Mouse (Mus musculus): Measurements from ENCODE around the gene Clybl.

The Clybl gene

GRCm38 (mm10) chr14:122297386-122298109 is 116.0 kb downstream of the Clybl start:
- in situ Hi-C loops (cut with MboI; ENCODE audit: low sequenced_read_pairs): no loop called here

DNA sequence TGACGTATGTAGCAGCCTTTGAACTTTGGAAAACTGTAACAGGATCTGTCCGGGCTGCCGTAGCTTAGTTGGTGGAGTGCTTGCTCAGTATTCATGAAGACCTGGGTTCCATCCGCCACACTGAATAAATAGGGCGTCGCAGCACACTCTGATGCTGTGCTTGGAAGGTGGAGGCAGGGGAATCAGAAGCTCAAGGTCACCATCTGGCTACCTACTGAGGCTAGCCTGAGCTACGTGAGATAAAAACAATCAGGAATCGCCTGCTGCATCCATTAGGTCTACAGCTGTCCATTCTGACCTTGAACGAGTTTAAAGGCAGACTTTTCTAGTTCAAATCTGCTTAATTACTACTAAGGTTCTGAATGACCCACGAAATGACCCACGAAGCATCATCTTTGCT is 118.8 kb downstream of the Clybl start:
- in situ Hi-C loops (cut with MboI; ENCODE audit: low sequenced_read_pairs): no loop called here

DNA sequence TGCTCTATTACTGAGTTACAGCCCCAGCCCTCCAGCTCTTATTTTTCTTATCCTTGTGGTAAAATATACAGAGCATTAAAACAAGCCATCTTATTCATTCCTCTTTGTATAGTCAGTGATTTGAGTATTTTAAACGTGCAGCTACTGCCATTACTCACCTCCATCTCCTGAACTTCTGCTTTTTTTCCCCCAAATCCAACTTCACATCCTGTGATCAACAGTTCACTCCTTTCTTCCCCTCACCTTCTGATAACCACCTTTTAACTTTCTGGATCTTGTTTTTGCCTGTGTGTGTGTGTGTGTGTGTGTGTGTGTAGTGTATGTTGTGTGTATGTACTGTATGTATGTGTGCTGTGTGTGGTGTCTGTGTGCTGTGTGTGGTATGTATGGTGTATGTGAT is 122.3 kb downstream of the Clybl start:
- in situ Hi-C loops (cut with MboI; ENCODE audit: low sequenced_read_pairs): no loop called here

DNA sequence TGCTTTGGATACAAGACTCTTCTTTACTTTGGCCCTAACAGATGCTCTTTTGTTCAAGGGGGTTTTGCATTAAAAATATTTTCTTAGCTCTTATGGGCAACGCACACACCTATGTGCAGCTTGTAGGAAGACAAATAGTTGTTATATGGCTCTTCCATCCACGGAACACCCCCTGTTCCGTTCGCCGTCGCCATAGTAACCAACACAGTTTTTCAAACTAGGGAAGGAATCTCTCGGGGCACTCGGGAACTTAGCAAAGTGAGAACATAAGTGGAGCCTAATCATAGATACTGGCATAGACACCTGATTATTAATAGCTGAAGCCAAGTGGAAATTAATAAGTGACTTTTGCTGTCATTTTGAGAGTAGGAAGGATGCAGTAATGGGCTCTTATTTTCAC is 123.6 kb downstream of the Clybl start:
- in situ Hi-C loops (cut with MboI; ENCODE audit: low sequenced_read_pairs): no loop called here

- in situ Hi-C loops (cut with MboI; ENCODE audit: low sequenced_read_pairs): no loop called here
Measured at GRCm38 (mm10) chr14:122312415-122312814, 130.9 kb downstream of the Clybl start.

DNA sequence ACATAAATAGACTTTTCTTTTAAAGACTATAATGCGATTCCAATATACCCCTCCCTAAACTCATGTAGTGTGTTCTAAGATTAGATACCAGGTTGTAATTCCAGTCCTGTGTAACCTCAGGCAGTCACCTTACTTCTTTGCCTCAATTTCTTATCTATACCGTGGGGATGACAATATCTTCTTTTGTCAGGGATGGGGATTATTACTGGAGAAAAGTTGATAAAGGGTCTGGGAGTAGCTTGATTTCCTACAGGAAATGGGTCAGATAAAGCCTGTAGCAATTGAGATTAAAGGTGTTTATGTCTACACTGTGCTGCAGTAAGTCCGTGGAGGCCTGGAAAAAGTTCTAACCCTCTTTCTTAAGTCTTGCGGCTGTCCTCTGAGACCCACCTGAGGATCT is 131.8 kb downstream of the Clybl start:
- in situ Hi-C loops (cut with MboI; ENCODE audit: low sequenced_read_pairs): no loop called here

GRCm38 (mm10) chr14:122315743-122316142 is 134.2 kb downstream of the Clybl start:
- in situ Hi-C loops (cut with MboI; ENCODE audit: low sequenced_read_pairs): no loop called here

DNA sequence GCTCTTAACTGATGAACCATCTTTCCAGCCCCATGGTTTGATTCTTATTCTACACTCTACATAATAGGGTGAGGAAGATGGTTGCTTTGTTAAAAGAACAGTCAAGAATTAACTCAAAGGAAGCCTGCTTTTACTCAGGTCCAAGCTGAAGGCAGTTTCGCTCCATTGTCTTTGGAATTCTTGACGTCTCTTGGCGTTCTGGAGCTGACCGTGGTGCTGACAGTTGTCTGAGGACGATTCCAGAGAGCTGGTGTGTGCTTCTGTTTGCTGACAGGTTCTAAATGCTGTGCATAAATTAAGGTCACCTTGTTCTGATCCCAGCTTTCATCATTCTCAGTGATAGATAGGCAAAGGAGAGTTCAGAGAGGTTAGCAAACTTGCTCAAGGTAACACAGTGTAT is 140.6 kb downstream of the Clybl start:
- in situ Hi-C loops (cut with MboI; ENCODE audit: low sequenced_read_pairs): no loop called here

DNA sequence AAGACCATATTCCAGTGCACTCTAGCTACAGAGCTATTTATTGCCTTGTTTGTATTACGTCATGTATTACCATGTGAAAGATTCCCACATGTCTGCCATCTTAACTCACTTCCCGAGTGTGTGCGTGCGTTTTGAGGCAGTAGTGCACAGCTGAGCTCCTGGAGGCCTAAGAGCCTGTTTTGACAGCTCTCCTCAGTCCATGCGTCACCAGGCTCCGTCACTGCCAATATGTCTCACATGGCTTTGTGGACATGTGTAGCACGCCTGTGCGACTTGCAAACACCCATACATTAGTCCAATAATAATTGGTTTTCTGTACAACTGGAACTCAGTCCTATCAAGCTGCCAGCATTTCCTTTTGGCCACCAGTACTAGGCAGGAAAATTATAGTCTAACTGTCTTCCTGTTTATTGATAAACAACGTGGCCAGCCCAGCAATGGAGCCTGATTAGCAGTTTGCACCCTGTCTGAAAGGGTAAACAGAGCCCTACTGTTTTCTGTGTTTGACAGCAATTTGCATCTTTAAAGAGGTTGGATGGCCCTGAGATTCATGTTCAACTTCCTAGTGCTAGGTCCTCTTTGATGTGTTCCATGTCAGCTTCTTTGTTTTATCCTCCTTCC is 142.4 kb downstream of the Clybl start:
- in situ Hi-C loops (cut with MboI; ENCODE audit: low sequenced_read_pairs): no loop called here

DNA sequence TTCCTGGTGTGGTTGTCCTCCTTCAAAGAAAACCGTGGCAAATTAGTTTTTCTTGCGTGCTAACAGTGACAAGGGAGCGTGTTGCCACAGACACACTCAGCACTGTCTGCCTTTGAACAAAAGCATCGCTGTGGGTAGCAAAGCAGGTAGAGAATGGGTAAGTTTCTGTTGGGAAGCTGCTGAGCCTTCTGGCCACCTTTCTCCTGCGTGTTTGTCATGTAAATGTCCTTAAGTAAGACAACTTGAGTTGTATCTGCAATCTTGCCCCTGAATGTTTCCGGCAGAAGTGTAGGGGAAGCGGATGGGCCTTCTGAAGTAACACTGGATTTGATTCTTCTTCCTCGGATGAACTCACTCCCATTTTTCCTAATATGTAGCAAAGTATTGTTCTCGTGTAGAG is 148.6 kb downstream of the Clybl start:
- in situ Hi-C loops (cut with MboI; ENCODE audit: low sequenced_read_pairs): no loop called here

GRCm38 (mm10) chr14:122330716-122331115 is 149.2 kb downstream of the Clybl start:
- in situ Hi-C loops (cut with MboI; ENCODE audit: low sequenced_read_pairs): no loop called here

DNA sequence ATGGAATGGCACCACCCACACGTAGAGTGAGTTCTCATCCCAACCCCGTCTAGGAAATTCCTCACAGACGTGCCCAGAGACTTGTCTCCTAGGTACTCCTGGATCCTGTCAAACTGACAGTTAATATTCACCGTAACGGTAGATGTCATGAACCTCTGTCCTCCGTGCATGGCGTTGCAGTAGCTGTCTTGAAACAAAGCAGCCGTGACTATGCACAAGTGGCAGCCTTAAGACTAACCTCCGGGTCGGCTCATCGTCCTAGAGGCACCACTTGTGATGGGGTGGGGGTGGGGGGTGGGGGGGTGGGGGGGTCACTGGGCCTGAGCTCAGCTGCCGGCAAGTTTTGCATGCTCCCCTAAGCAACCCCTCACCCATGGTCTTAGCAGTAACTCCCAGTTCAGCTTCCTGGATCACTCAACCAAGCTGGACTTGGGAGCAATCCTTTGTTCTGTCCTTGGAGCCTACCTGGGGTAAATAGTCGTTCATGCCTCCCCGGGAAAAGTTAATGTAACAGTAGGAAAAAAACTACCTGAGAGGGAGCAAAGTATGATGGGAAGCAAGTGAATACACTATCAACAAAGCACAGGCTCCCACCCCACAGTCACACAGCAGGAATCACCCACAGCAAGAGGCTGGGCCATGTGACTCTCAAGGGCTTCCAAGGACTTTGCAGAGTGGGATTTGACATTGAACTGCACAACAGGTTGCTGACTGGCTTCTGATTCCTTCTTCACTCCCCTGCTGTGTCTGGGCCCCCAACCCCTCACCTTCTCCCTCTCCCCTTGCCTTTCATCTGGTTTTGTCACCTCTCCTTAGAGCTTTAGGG is 150.3 kb downstream of the Clybl start:
- in situ Hi-C loops (cut with MboI; ENCODE audit: low sequenced_read_pairs): no loop called here

DNA sequence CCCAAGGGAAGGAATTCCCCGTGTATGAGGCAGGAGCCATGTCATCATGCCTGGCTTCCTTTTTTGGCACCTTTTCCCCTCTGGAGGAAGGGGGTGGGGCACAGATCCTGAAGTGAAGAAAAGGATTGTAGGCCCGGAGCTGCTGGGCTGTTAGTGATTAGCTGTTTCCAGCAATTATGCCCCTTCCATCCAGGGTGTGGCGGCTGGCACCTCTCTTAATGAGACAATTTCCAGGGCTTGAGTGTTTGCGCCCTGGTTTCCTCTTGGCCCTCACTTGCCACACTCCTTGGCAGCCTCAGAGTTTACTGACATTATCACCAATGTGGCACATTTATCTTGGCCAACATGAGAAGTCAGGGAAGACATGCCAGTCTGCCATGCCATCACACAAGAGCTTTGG is 155.5 kb downstream of the Clybl start:
- in situ Hi-C loops (cut with MboI; ENCODE audit: low sequenced_read_pairs): no loop called here

- in situ Hi-C loops (cut with MboI; ENCODE audit: low sequenced_read_pairs): no loop called here
Measured at GRCm38 (mm10) chr14:122338784-122339183, 157.3 kb downstream of the Clybl start.

DNA sequence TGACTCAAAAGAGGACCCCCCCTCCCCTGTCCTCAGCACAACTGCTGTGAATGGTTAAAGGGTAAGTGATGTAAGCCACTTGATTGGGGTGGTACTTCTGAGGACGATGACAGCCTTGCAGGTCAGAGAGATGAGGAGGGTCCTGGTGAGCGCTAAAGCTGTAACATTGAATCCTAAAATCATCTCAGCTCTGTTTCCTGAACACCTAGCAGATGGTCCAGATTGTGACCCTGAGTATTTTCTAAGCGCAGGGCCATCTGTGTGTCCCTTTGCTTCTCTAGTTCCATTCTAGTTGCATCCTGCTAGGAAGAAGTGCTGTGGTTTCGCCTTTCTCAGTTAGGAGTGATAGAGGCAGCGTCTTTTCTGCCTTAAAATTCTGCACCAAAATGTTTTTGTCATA is 158.6 kb downstream of the Clybl start:
- in situ Hi-C loops (cut with MboI; ENCODE audit: low sequenced_read_pairs): no loop called here

DNA sequence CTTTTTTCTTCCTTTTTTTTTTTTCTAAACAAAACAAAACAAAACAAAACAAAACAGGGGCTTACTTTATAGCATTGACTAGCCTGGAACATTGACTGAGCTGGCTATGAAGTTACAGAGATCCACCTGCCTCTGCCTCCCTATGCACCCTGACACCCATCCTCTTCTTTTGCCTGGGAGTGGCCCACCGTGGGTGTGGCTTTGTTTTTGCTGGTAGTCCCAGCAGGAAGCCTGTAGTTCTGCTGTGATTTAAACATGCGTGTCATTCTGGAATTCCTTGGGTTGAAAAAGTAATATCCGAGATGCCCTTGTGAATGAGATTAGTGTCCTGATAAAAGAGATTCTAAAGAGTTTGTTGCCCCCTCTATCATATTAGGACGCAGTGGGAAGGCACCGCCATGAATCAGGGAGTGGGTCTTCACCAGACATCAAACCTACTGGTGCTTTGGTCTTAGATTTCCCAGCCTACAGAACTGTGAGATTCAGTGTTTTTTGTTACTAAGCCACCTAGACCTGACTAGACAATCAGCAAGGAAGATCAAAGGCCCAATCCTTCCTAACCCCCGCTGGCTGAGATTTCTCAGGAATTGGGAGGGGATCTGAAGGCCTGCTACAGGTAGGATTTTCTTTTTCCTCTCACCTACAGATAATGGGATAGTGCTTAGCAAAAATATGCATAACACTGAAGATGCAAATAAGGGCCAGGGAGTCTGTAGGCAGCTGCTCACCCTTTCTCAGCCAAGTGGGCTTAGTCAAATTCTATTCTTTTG is 160.3 kb downstream of the Clybl start:
- in situ Hi-C loops (cut with MboI; ENCODE audit: low sequenced_read_pairs): no loop called here

DNA sequence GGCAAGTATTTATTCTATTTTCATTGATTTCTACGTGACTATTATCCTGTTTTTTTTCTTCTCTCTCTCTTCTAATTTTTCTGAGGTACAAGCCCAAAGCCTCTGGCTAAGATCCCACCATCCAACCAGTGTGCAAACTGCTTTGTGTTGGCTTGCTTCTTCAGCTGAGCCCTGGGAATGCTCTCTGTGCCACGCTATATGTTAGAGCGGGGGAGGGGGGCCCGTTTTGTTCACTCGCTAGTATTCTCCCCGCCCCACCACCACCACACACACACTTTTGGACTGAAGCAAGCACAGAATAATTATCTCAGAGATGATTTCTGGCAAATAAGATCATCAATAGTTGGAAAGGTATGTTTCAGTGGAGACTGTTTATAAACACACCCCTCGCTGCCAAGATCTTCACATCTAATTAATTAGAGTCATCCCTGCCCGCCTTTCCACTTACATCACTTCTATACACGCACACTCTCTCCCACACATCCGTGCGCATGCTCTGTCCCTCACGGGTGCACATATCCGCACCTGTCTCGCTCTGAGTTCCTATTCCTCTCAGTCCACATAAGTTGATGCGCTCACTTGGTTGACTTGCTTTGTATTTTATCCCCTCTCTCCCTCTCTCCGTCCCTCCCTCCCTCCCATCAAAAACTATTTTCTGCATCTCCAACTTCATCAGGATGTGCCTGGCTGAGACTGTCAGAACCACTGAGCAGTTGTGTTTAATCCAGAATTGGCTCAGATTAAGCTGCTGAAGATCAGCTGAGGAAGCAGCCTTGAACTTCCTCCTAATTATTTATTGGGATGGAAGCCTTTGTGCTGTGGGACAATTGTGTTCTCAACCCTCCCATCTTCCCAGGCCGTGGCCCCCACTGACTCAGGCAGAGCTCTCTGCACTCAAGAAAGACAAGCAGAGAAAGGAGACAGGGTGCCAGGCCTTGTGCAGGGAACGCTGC is 163.0 kb downstream of the Clybl start:
- in situ Hi-C loops (cut with MboI; ENCODE audit: low sequenced_read_pairs): no loop called here

DNA sequence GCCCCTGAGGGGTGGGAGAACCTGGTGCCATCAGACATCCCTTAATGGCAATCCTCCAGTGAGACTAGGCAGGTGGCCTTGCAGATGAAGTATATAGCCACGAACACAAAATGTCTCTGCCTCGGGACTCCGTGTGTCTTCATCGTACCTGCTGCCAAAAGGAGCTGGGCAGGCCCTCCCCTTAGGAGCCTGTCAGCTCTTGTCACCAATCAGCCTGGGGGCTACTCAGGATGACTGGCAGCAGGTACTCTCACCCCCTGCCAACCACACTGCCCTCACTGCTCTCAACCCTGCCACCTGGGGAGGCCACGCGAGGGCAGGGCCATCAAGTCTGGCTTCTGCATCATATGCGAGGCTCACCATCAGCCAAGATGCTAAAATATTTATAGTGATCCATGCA is 166.6 kb downstream of the Clybl start:
- in situ Hi-C loops (cut with MboI; ENCODE audit: low sequenced_read_pairs): no loop called here

DNA sequence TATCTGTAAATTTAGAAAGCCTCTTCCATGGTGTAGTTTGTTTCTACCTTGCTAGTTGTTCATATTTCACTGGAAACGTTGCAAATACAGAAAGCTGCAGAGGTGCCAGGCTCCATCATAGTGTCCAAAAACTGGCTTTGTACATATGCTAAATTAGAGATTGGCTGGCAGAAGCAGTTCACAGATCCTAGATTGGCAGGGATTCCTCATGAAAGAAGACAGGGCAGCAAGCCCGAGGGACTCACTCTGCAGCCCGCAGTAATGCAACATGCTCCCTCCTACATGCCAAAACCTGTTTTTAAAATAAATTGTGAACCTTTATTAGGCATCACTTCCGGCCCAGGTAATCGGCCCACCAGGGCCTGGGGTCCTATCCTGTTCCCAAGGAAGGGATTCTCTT is 167.8 kb downstream of the Clybl start:
- in situ Hi-C loops (cut with MboI; ENCODE audit: low sequenced_read_pairs): no loop called here

- in situ Hi-C loops (cut with MboI; ENCODE audit: low sequenced_read_pairs): no loop called here
Measured at GRCm38 (mm10) chr14:122349761-122350160, 168.3 kb downstream of the Clybl start.

All from CH12F3 (cell line).